Mouse (Mus musculus): ENCODE results near the gene Agtpbp1.

DNA sequence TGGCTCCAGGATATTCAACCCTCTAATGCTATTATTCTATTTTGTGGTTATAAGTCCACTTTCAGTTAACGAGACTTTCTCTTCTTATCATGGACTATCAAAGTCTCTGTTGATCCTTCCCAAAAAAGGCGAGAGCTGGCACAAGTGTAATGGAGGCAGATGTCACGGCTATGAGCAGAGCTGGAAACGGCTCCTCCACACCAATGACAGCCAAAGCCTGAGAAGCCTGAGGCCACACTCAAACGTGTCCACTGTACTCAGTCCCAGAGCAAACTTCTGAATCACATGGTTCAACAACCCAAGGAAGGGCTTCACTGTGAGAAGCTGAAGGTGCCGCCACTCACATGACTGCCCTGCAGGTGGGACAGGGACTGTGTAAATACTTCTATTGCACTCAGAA is 51.7 kb downstream of the Agtpbp1 start:
- TF ChIP-seq USF1 (IDR thresholded peaks at IDR 0.05; ENCODE audit: low read depth) (no peak), CTCF (IDR thresholded peaks at IDR 0.05; ENCODE audit: control insufficient read depth, insufficient read depth, insufficient read length) (no peak), MAX (IDR thresholded peaks at IDR 0.05) (no peak), CEBPB (IDR thresholded peaks at IDR 0.05; ENCODE audit: low read depth) (no peak), MYOD1 (IDR thresholded peaks at IDR 0.05; ENCODE audit: control insufficient read depth, insufficient read length, low read depth) (no peak), FOSL1 (IDR thresholded peaks at IDR 0.05; ENCODE audit: insufficient read depth, low read length, poor library complexity, severe bottlenecking) (no peak)
